In the genomic region with DNA sequence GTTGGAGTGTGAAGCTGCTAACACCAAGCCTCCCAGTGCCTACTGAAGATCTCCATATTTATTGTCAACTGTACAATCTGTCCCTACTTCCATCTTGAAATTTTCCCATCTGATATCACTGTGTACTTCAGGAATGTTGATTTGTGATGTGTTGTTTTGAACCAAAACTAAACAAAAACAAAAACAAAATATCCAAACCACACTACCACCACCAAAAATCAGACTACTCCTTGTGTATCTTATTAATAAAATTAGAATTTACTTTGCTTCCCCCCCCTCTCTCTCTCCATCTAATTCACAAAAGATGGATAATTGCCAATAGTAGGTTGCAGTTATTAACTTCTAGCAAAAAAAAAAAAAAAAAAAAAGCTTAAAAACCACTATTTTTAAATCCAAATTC, we compare ENCODE assay signal across 18 mouse cellular contexts.
DNase-seq lines count a peak whose midpoint lies in the region; ATAC-seq lines count a peak whose summit lies in the region.
"Had no signal": no experiment of that assay in that cellular context is flagged by ENCODE, and none has a peak within 500 bp of the region (broad histone marks: within the 10 kb centered on the region; RNA-seq: fewer than 3 reads in every experiment).

No protein-coding gene starts in this region.

- peak overlapping the region; percentile 89 for H3K27ac ChIP-seq in hindbrain, embryonic 10.5 days
- H3K27ac ChIP-seq in hindbrain, embryonic 11.5 days (ENCODE audit: low read depth, low read length): no peak overlapping the region
- peak overlapping the region; percentile 94 for H3K27ac ChIP-seq in forebrain, embryonic 16.5 days (ENCODE audit: low read length)
- peak overlapping the region; percentile 64; the same call in 1 of the 2 replicates for H3K27ac ChIP-seq in midbrain, embryonic 12.5 days (replicated peaks)
- H3K27ac ChIP-seq in neural tube, embryonic 15.5 days (replicated peaks): peak overlapping the region; percentile 84
- H3K27ac ChIP-seq: stomach, postnatal 0 days had no signal

- DNase-seq in hindbrain, embryonic 10.5 days (ENCODE audit: low spot score): no peak
- no peak for DNase-seq in hindbrain, embryonic 11.5 days (ENCODE audit: low spot score)
- DNase-seq in frontal cortex, postnatal 10 days (ENCODE audit: low spot score in 2 of 2): no peak
- DNase-seq: adrenal gland, adult 8-10 months; cerebellum, adult 18-20 months; kidney, adult 2 months; kidney, postnatal 25 days; lung, postnatal 14 days; right cerebral cortex, postnatal 25 days; thymus, postnatal 14 days had no signal

- no peaks in the 10 kb centered on the region for H3K36me3 ChIP-seq in hindbrain, embryonic 10.5 days
- no peaks in the 10 kb centered on the region for H3K36me3 ChIP-seq in hindbrain, embryonic 11.5 days (ENCODE audit: control insufficient read depth, insufficient read depth, low read length)
- H3K36me3 ChIP-seq in forebrain, embryonic 16.5 days (ENCODE audit: control insufficient read depth, insufficient read depth): no peaks in the 10 kb centered on the region
- no peaks in the 10 kb centered on the region for H3K36me3 ChIP-seq in midbrain, embryonic 12.5 days
- H3K36me3 ChIP-seq in neural tube, embryonic 15.5 days: no peaks in the 10 kb centered on the region

- no peaks in the 10 kb centered on the region for H3K9me3 ChIP-seq in hindbrain, embryonic 10.5 days
- H3K9me3 ChIP-seq in hindbrain, embryonic 11.5 days (ENCODE audit: control insufficient read depth, low read length): no peaks in the 10 kb centered on the region
- no peaks in the 10 kb centered on the region for H3K9me3 ChIP-seq in forebrain, embryonic 16.5 days (ENCODE audit: control insufficient read depth, low read length)
- no peaks in the 10 kb centered on the region for H3K9me3 ChIP-seq in midbrain, embryonic 12.5 days
- no peaks in the 10 kb centered on the region for H3K9me3 ChIP-seq in neural tube, embryonic 15.5 days (replicated peaks)
- H3K9me3 ChIP-seq: megakaryocyte, embryonic 14.5 days had no signal

- no peaks in the 10 kb centered on the region for H3K27me3 ChIP-seq in hindbrain, embryonic 10.5 days (ENCODE audit: insufficient read depth, poor library complexity, severe bottlenecking)
- no peaks in the 10 kb centered on the region for H3K27me3 ChIP-seq in hindbrain, embryonic 11.5 days (ENCODE audit: control insufficient read depth, insufficient read depth, low read length)
- H3K27me3 ChIP-seq in forebrain, embryonic 16.5 days (replicated peaks; ENCODE audit: control insufficient read depth, insufficient read depth, low read length): no peaks in the 10 kb centered on the region
- no peaks in the 10 kb centered on the region for H3K27me3 ChIP-seq in midbrain, embryonic 12.5 days
- H3K27me3 ChIP-seq in neural tube, embryonic 15.5 days (replicated peaks): no peaks in the 10 kb centered on the region
- H3K27me3 ChIP-seq: megakaryocyte, embryonic 14.5 days had no signal

- H3K9ac ChIP-seq in hindbrain, embryonic 11.5 days (ENCODE audit: low read depth, low read length): no peak overlapping the region
- no peak overlapping the region; the same call in 1 of the 2 replicates for H3K9ac ChIP-seq in forebrain, embryonic 16.5 days (replicated peaks; ENCODE audit: low read depth, low read length)
- H3K9ac ChIP-seq in midbrain, embryonic 12.5 days (replicated peaks): no peak overlapping the region
- no peak overlapping the region for H3K9ac ChIP-seq in neural tube, embryonic 15.5 days (replicated peaks)

- H3K4me2 ChIP-seq in hindbrain, embryonic 11.5 days (replicated peaks; ENCODE audit: low read depth, low read length): no peak overlapping the region
- peak overlapping the region; percentile 54 for H3K4me2 ChIP-seq in forebrain, embryonic 16.5 days (ENCODE audit: low read length)
- H3K4me2 ChIP-seq in midbrain, embryonic 12.5 days (replicated peaks): no peak overlapping the region
- H3K4me2 ChIP-seq in neural tube, embryonic 15.5 days: peak overlapping the region; percentile 44

- H3K4me1 ChIP-seq in hindbrain, embryonic 10.5 days (replicated peaks): peaks cover 44% of the 10 kb centered on the region
- 0 out of 2 replicates have a peak, but pooled peaks cover 7% of the 10 kb centered on the region for H3K4me1 ChIP-seq in hindbrain, embryonic 11.5 days (replicated peaks; ENCODE audit: control insufficient read depth, insufficient read depth, low read length)
- peaks cover 24% of the 10 kb centered on the region for H3K4me1 ChIP-seq in forebrain, embryonic 16.5 days (replicated peaks; ENCODE audit: control insufficient read depth, insufficient read depth, low read length)
- H3K4me1 ChIP-seq in midbrain, embryonic 12.5 days: peaks cover 41% of the 10 kb centered on the region
- peaks cover 20% of the 10 kb centered on the region for H3K4me1 ChIP-seq in neural tube, embryonic 15.5 days
- H3K4me1 ChIP-seq: megakaryocyte, embryonic 14.5 days had no signal

- no peak for ATAC-seq in hindbrain, embryonic 11.5 days (ENCODE audit: low FRiP score)
- no peak for ATAC-seq in forebrain, embryonic 16.5 days
- ATAC-seq in midbrain, embryonic 12.5 days (ENCODE audit: low FRiP score, low read depth): no peak
- no peak for ATAC-seq in neural tube, embryonic 15.5 days (ENCODE audit: low FRiP score)
- no peak for ATAC-seq in erythroid progenitor cell, adult 5-6 weeks (replicated peaks; ENCODE audit: low FRiP score, poor library complexity, severe bottlenecking)
- no peak for ATAC-seq in inflammation-experienced regulatory T-cells, adult 6 months

- H3K4me3 ChIP-seq in hindbrain, embryonic 10.5 days: no peak overlapping the region
- no peak overlapping the region for H3K4me3 ChIP-seq in hindbrain, embryonic 11.5 days (ENCODE audit: low read depth, low read length)
- H3K4me3 ChIP-seq in forebrain, embryonic 16.5 days (replicated peaks; ENCODE audit: low read length): no peak overlapping the region
- H3K4me3 ChIP-seq in midbrain, embryonic 12.5 days: no peak overlapping the region
- no peak overlapping the region for H3K4me3 ChIP-seq in neural tube, embryonic 15.5 days (replicated peaks)
- H3K4me3 ChIP-seq: erythroblast, embryonic 14.5 days; megakaryocyte, embryonic 14.5 days had no signal

Comparison
In these comparisons a context has a peak if more than half of its experiments do, and no peak if none do; other contexts are left out.
1. H3K4me2 ChIP-seq: peak in forebrain, embryonic 16.5 days (single experiment) and neural tube, embryonic 15.5 days (single experiment); none in hindbrain, embryonic 11.5 days (single experiment) and midbrain, embryonic 12.5 days (single experiment).